Mouse (Mus musculus) heart, embryonic 11.5 days (tissue): ENCODE results near the gene Gjb4. TPM values are rescaled to one million over a fixed set of nuclear protein-coding genes. Genes with fewer than 3 reads are reported as not detected.

Experiments
- ATAC-seq: fragments of 200-750 bp; cut with Nextera tagmentation; replicated peaks from 2 replicates; pipeline ENCODE4 v1.8.0; 2017; ENCODE audit warnings: moderate library complexity; ENCODE audit not compliant: insufficient number of reproducible peaks, low FRiP score, low TSS enrichment
- H3K27ac ChIP-seq: fragments of 300-500 bp; sonication (generic); 2 replicates; pipeline ENCODE4 v1.5.1; 2014; ENCODE audit warnings: mild to moderate bottlenecking, low read depth, low read length
- H3K27me3 ChIP-seq: fragments of 300-500 bp; sonication (generic); 2 replicates; pipeline ENCODE4 v1.6.1; 2014; ENCODE audit warnings: mild to moderate bottlenecking, low read length, mixed read lengths; ENCODE audit not compliant: control insufficient read depth, insufficient read depth
- H3K36me3 ChIP-seq: fragments of 300-500 bp; sonication (generic); 2 replicates; pipeline ENCODE4 v1.6.1; 2014; ENCODE audit warnings: mild to moderate bottlenecking, low read length, moderate library complexity, mixed read lengths; ENCODE audit not compliant: control insufficient read depth, insufficient read depth
- H3K4me1 ChIP-seq: fragments of 300-500 bp; sonication (generic); 2 replicates; pipeline ENCODE4 v1.6.1; 2014; ENCODE audit warnings: low read length; ENCODE audit not compliant: control insufficient read depth, insufficient read depth
- H3K4me2 ChIP-seq: fragments of 300-500 bp; sonication (generic); 2 replicates; pipeline ENCODE4 v1.6.1; 2014; ENCODE audit warnings: mild to moderate bottlenecking, moderate library complexity
- H3K4me3 ChIP-seq: fragments of 300-500 bp; sonication (generic); 2 replicates; pipeline ENCODE4 v1.5.1; 2014; ENCODE audit warnings: low read depth, low read length
- H3K9ac ChIP-seq: fragments of 300-500 bp; sonication (generic); 2 replicates; pipeline ENCODE4 v1.6.1; 2014; ENCODE audit warnings: mild to moderate bottlenecking, low read depth, low read length, moderate library complexity
- H3K9me3 ChIP-seq: fragments of 300-500 bp; sonication (generic); replicated peaks from 2 replicates; pipeline ENCODE4 v1.6.1; 2016; ENCODE audit warnings: low read length; ENCODE audit not compliant: control insufficient read depth
- WGBS: fragments of 180-500 bp; shearing (Covaris S2); extraction: QIAGEN DNeasy Blood & Tissue Kit; methylation state at CpG from one replicate; pipeline ENCODE4 v1.1.7; 2014; ENCODE audit not compliant: insufficient replicate concordance; 5-methylcytosine and 5-hydroxymethylcytosine counted together
- polyA plus RNA-seq: library from polyadenylated mRNA; unstranded; fragments of >200 nt; fragmentation: Nextera tagmentation; extraction: Ambion mirVana; gene quantifications from 2 replicates; pipeline ENCODE4 v1.2.1, GENCODE M21; 2014

The Gjb4 gene
- polyA plus RNA-seq, 1 experiment from 2014 or later = not detected

- 80% methylated on average over 4 of the region's 4 CpGs for WGBS
- H3K27ac ChIP-seq = no peak overlapping the region
- H3K9me3 ChIP-seq = no peaks in the 10 kb centered on the region
- no peaks in the 10 kb centered on the region for H3K36me3 ChIP-seq
- H3K4me2 ChIP-seq = no peak overlapping the region
- no peak overlapping the region for H3K4me3 ChIP-seq
- ATAC-seq = no peak
- no peak overlapping the region for H3K9ac ChIP-seq
- 0 out of 2 replicates have a peak, but pooled peaks cover 5% of the 10 kb centered on the region for H3K4me1 ChIP-seq
- no peaks in the 10 kb centered on the region for H3K27me3 ChIP-seq
These were observed 20.8 kb upstream of the Gjb4 start for GRCm38 (mm10) chr4:127374645-127375044.

DNA sequence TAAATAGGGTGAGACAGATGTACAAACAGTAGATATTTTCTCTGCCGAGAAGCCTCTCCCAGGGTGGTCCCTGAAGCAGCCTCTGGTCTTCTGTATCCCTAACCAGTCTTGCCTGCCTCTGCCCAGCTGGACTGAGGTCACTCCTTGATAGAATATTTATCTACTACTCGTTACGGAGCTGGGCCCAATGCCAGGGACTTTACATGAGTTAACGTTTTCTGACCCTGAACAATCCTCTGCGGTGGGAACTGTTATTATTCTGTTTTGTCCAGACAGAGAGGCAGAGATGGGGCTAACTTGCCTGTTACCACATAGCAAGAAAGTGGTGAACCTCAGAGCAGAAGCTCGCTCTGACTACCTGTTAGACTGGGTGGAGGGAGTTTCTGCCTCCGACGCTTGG, 19.6 kb upstream of the Gjb4 start:
- Histone ChIP-seq H3K4me3 (no peak overlapping the region), H3K4me2 (no peak overlapping the region), H3K9me3 (no peaks in the 10 kb centered on the region), H3K27ac (no peak overlapping the region), H3K4me1 (0 out of 2 replicates have a peak, but pooled peaks cover 5% of the 10 kb centered on the region), H3K27me3 (no peaks in the 10 kb centered on the region; the same call in 1 of the 2 replicates), H3K9ac (no peak overlapping the region), H3K36me3 (no peaks in the 10 kb centered on the region)
- 46% methylated on average over 8 of the region's 8 CpGs for WGBS
- ATAC-seq = no peak

GRCm38 (mm10) chr4:127371546-127371945, 17.7 kb upstream of the Gjb4 start:
- Histone ChIP-seq H3K27ac (no peak overlapping the region), H3K27me3 (no peaks in the 10 kb centered on the region; the same call in 1 of the 2 replicates), H3K4me2 (no peak overlapping the region), H3K36me3 (no peaks in the 10 kb centered on the region), H3K9me3 (no peaks in the 10 kb centered on the region), H3K9ac (no peak overlapping the region), H3K4me3 (no peak overlapping the region), H3K4me1 (0 out of 2 replicates have a peak, but pooled peaks cover 5% of the 10 kb centered on the region)
- WGBS = 48% methylated on average over 5 of the region's 5 CpGs
- ATAC-seq = no peak

GRCm38 (mm10) chr4:127370447-127370846, 16.6 kb upstream of the Gjb4 start:
- Histone ChIP-seq H3K9me3 (no peaks in the 10 kb centered on the region), H3K4me3 (no peak overlapping the region), H3K4me1 (peaks cover 11% of the 10 kb centered on the region), H3K27ac (no peak overlapping the region), H3K9ac (no peak overlapping the region), H3K36me3 (no peaks in the 10 kb centered on the region), H3K27me3 (no peaks in the 10 kb centered on the region; the same call in 1 of the 2 replicates), H3K4me2 (no peak overlapping the region)
- no peak for ATAC-seq
- WGBS = 60% methylated on average over 2 of the region's 2 CpGs

DNA sequence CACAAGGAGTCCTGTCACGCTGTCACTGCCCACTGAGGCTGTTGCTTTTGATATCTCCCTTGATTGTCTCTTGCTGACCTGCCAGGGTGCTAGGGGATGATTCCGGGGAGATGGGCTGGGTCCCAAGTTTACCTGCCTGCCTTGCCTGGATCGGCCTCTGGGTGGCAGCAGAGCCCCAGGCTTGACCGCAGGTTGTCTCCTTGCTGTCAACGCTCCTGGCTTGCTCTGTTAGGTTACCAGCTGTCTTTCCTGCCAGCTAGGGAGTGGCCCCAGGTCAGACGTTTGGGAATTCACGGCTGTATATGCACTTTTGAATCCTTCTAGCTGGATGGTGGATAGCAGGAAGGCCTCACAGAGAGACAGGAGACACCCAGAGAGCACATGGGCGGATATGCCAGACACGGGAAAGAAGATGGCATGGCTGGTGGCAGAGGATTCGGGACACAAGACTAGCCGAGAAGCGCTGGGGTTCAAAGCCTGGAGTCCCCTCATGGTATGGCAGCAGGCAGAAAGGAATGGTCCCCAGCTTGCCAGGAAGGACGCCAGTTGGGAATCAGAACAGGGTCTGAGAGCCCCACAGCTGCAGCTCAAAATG, 14.6 kb upstream of the Gjb4 start:
- H3K36me3 ChIP-seq = no peaks in the 10 kb centered on the region
- no peak overlapping the region for H3K9ac ChIP-seq
- no peak overlapping the region for H3K4me2 ChIP-seq
- WGBS = 32% methylated on average over 13 of the region's 13 CpGs
- no peak overlapping the region for H3K4me3 ChIP-seq
- no peaks in the 10 kb centered on the region; the same call in 1 of the 2 replicates for H3K27me3 ChIP-seq
- no peak for ATAC-seq
- no peaks in the 10 kb centered on the region for H3K9me3 ChIP-seq
- no peak overlapping the region for H3K27ac ChIP-seq
- H3K4me1 ChIP-seq = peaks cover 15% of the 10 kb centered on the region

DNA sequence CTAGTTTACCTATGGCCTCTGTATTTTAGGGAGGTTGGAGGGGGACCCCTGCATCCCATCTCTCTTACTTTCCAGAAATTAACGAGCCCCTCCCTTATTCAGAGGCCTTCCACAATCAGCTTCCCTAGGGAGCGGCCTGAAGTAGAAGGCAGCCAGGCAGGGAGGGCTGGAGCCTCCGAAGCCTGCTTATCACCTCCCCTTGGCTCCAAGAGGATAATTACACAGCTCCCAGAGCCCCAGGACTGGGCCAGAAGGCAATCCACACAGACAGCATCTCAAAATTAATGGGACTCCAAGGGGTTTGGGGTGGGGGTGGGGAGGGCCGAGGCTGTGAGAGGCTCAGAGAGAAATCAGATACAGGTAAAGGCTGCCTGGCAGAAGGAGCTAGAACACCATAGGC, 12.0 kb upstream of the Gjb4 start:
- Histone ChIP-seq H3K9me3 (no peaks in the 10 kb centered on the region), H3K4me2 (no peak overlapping the region), H3K4me3 (no peak overlapping the region), H3K27ac (no peak overlapping the region), H3K9ac (no peak overlapping the region), H3K4me1 (peaks cover 13% of the 10 kb centered on the region), H3K36me3 (no peaks in the 10 kb centered on the region), H3K27me3 (no peaks in the 10 kb centered on the region; the same call in 1 of the 2 replicates)
- ATAC-seq = 0 out of 2 replicates have a peak, but pooled peaks have one; percentile 5
- WGBS = 15% methylated on average over 4 of the region's 4 CpGs

DNA sequence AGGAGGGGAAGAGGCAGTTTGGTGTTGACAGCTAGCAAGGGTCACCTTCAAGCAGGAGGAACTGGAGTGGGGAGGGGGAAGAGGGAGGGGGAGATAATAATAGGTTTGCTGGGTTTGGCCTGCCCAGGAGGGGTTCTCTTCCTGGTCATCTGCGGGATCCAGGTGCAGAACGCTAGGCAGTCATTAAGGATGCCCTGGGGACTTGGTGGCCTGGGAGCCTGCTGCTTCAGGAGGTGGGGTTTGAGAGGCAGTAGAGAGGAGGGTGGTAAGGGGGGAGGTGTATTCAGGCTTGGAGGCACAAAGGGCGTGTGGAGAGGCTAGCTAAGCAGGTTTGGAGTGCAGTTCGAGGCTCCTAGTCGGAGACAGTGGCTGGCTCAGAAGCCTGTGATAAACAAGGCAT, 11.6 kb upstream of the Gjb4 start:
- 18% methylated on average over 5 of the region's 5 CpGs for WGBS
- Histone ChIP-seq H3K4me1 (peaks cover 13% of the 10 kb centered on the region), H3K4me2 (peak overlapping the region; percentile 14; the same call in 1 of the 2 replicates), H3K27me3 (no peaks in the 10 kb centered on the region; the same call in 1 of the 2 replicates), H3K36me3 (no peaks in the 10 kb centered on the region), H3K9me3 (no peaks in the 10 kb centered on the region), H3K4me3 (no peak overlapping the region), H3K27ac (no peak overlapping the region), H3K9ac (no peak overlapping the region)
- 0 out of 2 replicates have a peak, but pooled peaks have one; percentile 20 for ATAC-seq

GRCm38 (mm10) chr4:127364431-127364830, 10.6 kb upstream of the Gjb4 start:
- H3K9me3 ChIP-seq = no peaks in the 10 kb centered on the region
- H3K27me3 ChIP-seq = peaks cover 6% of the 10 kb centered on the region; the same call in 1 of the 2 replicates
- H3K4me1 ChIP-seq = peaks cover 13% of the 10 kb centered on the region
- no peak overlapping the region for H3K4me2 ChIP-seq
- ATAC-seq = no peak
- no peak overlapping the region for H3K4me3 ChIP-seq
- H3K9ac ChIP-seq = no peak overlapping the region
- no peak overlapping the region for H3K27ac ChIP-seq
- 57% methylated on average over 6 of the region's 6 CpGs for WGBS
- no peaks in the 10 kb centered on the region for H3K36me3 ChIP-seq

DNA sequence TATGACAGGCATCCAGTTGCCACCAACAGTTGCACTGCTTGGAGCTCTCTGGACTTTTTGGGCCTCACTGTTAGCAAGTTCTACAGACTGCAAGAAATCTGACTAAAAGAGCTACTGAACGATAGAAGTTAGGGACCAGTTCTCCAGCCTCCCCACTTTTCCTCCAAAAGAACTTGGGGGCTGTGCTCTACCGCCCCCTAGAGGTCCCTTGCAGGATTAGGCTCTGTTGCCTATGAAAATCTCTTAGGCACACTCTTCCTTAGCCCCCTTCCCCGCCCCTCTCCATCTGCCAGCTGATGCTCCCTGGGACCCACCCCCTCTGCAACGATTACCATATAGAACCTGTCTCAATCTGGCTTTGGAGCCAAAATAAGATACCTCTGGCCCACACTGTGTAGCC, 9.4 kb upstream of the Gjb4 start:
- Histone ChIP-seq H3K4me1 (peaks cover 13% of the 10 kb centered on the region), H3K27ac (no peak overlapping the region), H3K36me3 (no peaks in the 10 kb centered on the region), H3K4me3 (no peak overlapping the region), H3K27me3 (peaks cover 10% of the 10 kb centered on the region; the same call in 1 of the 2 replicates), H3K9me3 (no peaks in the 10 kb centered on the region), H3K4me2 (no peak overlapping the region), H3K9ac (no peak overlapping the region)
- WGBS = 63% methylated on average over 4 of the region's 4 CpGs
- ATAC-seq = no peak
